Mouse (Mus musculus) CH12.LX (cell line): ENCODE measurements around the gene Ptprm. TPM values are rescaled to one million over a fixed set of nuclear protein-coding genes. Genes with fewer than 3 reads are reported as not detected.

Source experiments
- DNase-seq: peaks from one replicate; pipeline ENCODE4 v3.0.0-alpha.2; 2013; ENCODE audit errors: extremely low read depth
- H3K27ac ChIP-seq: 2 replicates; pipeline ENCODE4 v1.5.1; 2012; ENCODE audit warnings: low read depth, mild to moderate bottlenecking, control low read depth, moderate library complexity; ENCODE audit not compliant: insufficient read depth
- H3K27me3 ChIP-seq: replicated peaks from 2 replicates; pipeline ENCODE3; 2012; ENCODE audit warnings: inconsistent platforms
- H3K36me3 ChIP-seq, 2 experiments: replicated peaks in 1 of 2; 2 replicates each; pipeline versions ENCODE3 to v1.6.1; 2012; ENCODE audit warnings: inconsistent platforms in 1 of 2, low read length in 1 of 2, mild to moderate bottlenecking in 1 of 2, mixed read lengths in 1 of 2, moderate library complexity in 1 of 2; ENCODE audit not compliant: control insufficient read depth in 1 of 2, insufficient read depth in 1 of 2
- H3K4me1 ChIP-seq, 2 experiments: 2 replicates each; pipeline ENCODE4 v1.6.1; 2012; ENCODE audit warnings: inconsistent platforms in 1 of 2, moderate library complexity in 1 of 2; ENCODE audit not compliant: insufficient read depth in 2 of 2, control insufficient read depth in 1 of 2
- H3K4me2 ChIP-seq: 2 replicates; pipeline ENCODE4 v1.6.1; 2012; ENCODE audit warnings: low read depth, mild to moderate bottlenecking, control low read depth; ENCODE audit not compliant: poor library complexity, insufficient read depth, severe bottlenecking
- H3K4me3 ChIP-seq, 3 experiments: fragments of 150-350 bp in 1 of 3; sonication (generic) in 1 of 3; replicated peaks in 1 of 3; 2 replicates each; pipeline versions ENCODE3 to v1.5.1; 2011 to 2012; ENCODE audit warnings: low read depth in 2 of 3, low read length in 2 of 3, mild to moderate bottlenecking in 2 of 3, moderate library complexity in 2 of 3, control low read depth in 1 of 3, improper control_type of control experiment in 1 of 3, inconsistent platforms in 1 of 3, mixed read lengths in 1 of 3; ENCODE audit not compliant: poor library complexity in 1 of 3
- H3K79me2 ChIP-seq: replicated peaks from 2 replicates; pipeline ENCODE4 v1.6.1; 2012; ENCODE audit warnings: mild to moderate bottlenecking, moderate library complexity; ENCODE audit not compliant: control insufficient read depth, poor library complexity, insufficient read depth, severe bottlenecking; ENCODE audit errors: extremely low read depth
- H3K9ac ChIP-seq: 2 replicates; pipeline ENCODE4 v1.6.1; 2012; ENCODE audit warnings: low read depth, mild to moderate bottlenecking, control low read depth, moderate library complexity; ENCODE audit not compliant: insufficient read depth
- H3K9me3 ChIP-seq: replicated peaks from 2 replicates; pipeline ENCODE3; 2012; ENCODE audit warnings: low read length, inconsistent platforms, mixed read lengths
- EP300 ChIP-seq: IDR thresholded peaks from 2 replicates; pipeline ENCODE4 v1.6.1; 2011; ENCODE audit warnings: low read length, improper control_type of control experiment
- JUND ChIP-seq: conservative IDR thresholded peaks from 2 replicates; pipeline ENCODE4 v1.6.1; 2011; ENCODE audit warnings: low read depth, low read length, improper control_type of control experiment
- KAT2A ChIP-seq: IDR thresholded peaks from 2 replicates; pipeline ENCODE4 v1.6.1; 2012; ENCODE audit warnings: low read length, improper control_type of control experiment, inconsistent platforms; ENCODE audit not compliant: insufficient replicate concordance
- MAX ChIP-seq: IDR thresholded peaks from 2 replicates; pipeline ENCODE4 v1.6.1; 2011; ENCODE audit warnings: low read length, improper control_type of control experiment
- MXI1 ChIP-seq: IDR thresholded peaks from 2 replicates; pipeline ENCODE4 v1.6.1; 2011; ENCODE audit warnings: mild to moderate bottlenecking, low read depth, low read length, improper control_type of control experiment
- NELFE ChIP-seq: IDR thresholded peaks from 2 replicates; pipeline ENCODE4 v1.6.1; 2011; ENCODE audit warnings: low read depth, low read length, improper control_type of control experiment
- NRF1 ChIP-seq: IDR thresholded peaks from 2 replicates; pipeline ENCODE4 v1.6.1; 2014; ENCODE audit warnings: low read depth, mild to moderate bottlenecking, inconsistent platforms, low read length, improper control_type of control experiment, moderate library complexity
- POLR2A ChIP-seq: IDR thresholded peaks from 2 replicates; pipeline ENCODE4 v1.6.1; 2011; ENCODE audit warnings: low read depth, mild to moderate bottlenecking, improper control_type of control experiment, low read length
- POLR2AphosphoS2 ChIP-seq: IDR thresholded peaks from 2 replicates; pipeline ENCODE4 v1.6.1; 2011; ENCODE audit warnings: low read depth, low read length, improper control_type of control experiment
- RAD21 ChIP-seq: IDR thresholded peaks from 2 replicates; pipeline ENCODE4 v1.6.1; 2011; ENCODE audit warnings: low read depth, mild to moderate bottlenecking, low read length, improper control_type of control experiment, moderate library complexity
- RCOR1 ChIP-seq: conservative IDR thresholded peaks from 2 replicates; pipeline ENCODE4 v1.6.1; 2012; ENCODE audit warnings: low read depth, mild to moderate bottlenecking, inconsistent platforms, low read length, improper control_type of control experiment
- TBP ChIP-seq: conservative IDR thresholded peaks from 2 replicates; pipeline ENCODE4 v1.6.1; 2011; ENCODE audit warnings: low read depth, low read length, improper control_type of control experiment
- USF2 ChIP-seq: conservative IDR thresholded peaks from 2 replicates; pipeline ENCODE4 v1.6.1; 2011; ENCODE audit warnings: low read depth, low read length, improper control_type of control experiment
- ZC3H11A ChIP-seq: IDR thresholded peaks from 2 replicates; pipeline ENCODE4 v1.6.1; 2012; ENCODE audit warnings: low read depth, mild to moderate bottlenecking, inconsistent platforms, low read length, improper control_type of control experiment
- ZMIZ1 ChIP-seq: IDR thresholded peaks from 2 replicates; pipeline ENCODE4 v1.6.1; 2012; ENCODE audit warnings: low read depth, mild to moderate bottlenecking, inconsistent platforms, low read length, improper control_type of control experiment
- ZNF384 ChIP-seq: IDR thresholded peaks from 2 replicates; pipeline ENCODE4 v1.6.1; 2012; ENCODE audit warnings: low read depth, low read length, improper control_type of control experiment, inconsistent platforms
- dilution Hi-C: fragments of 300-500 bp; cut with MboI; formaldehyde crosslinking; loops from 2 replicates; pipeline ENCODE4 v1.14.3; 2020; ENCODE audit warnings: low sequenced_read_pairs; ENCODE audit not compliant: extremely low pct_unique_long_range_greater_than_20kb, extremely low pct_ligation_motif_present
- in situ Hi-C: fragments of 300-500 bp; cut with MboI; formaldehyde crosslinking; loops from 3 replicates; pipeline ENCODE4 v1.14.3; 2019; ENCODE audit warnings: low sequenced_read_pairs, low pct_ligation_motif_present, low pct_unique_long_range_greater_than_20kb, mixed read lengths
- polyA plus RNA-seq: library from polyadenylated mRNA; unstranded; fragments of >175 nt; gene quantifications from 2 replicates; pipeline ENCODE4 v1.2.1, GENCODE M21; 2012; ENCODE audit warnings: low read depth; ENCODE audit not compliant: insufficient read length
- total RNA-seq, 2 experiments: library from RNA; depleted of rRNA; stranded (reverse); fragments of 300-350 nt in 1 of 2; fragments of >200 nt in 1 of 2; gene quantifications; 2 replicates each; pipeline ENCODE4 v1.2.3; 2012 to 2014

The Ptprm gene
- total and polyA plus RNA-seq, 3 experiments = not detected

GRCm38 (mm10) chr17:66801831-66802687, 552.2 kb downstream of the Ptprm start:
- no peaks in the 10 kb centered on the region for H3K79me2 ChIP-seq
- H3K4me1 ChIP-seq = no peaks in the 10 kb centered on the region
- dilution Hi-C loops (no loop called here), in situ Hi-C loops (no loop called here)
- H3K27me3 ChIP-seq = no peaks in the 10 kb centered on the region
- TF ChIP-seq ZC3H11A (no peak), USF2 (no peak), NRF1 (no peak), POLR2A (no peak), ZNF384 (no peak), POLR2AphosphoS2 (no peak), NELFE (no peak), JUND (no peak), RAD21 (no peak), KAT2A (no peak)
- peaks cover 78% of the 10 kb centered on the region for H3K9me3 ChIP-seq
- H3K4me2 ChIP-seq = no peak overlapping the region
- no peak overlapping the region for H3K9ac ChIP-seq
- no peak overlapping the region for H3K27ac ChIP-seq
- no peak overlapping the region for H3K4me3 ChIP-seq
- H3K36me3 ChIP-seq = no peaks in the 10 kb centered on the region
- no peak for DNase-seq

- Histone ChIP-seq H3K27me3 (no peaks in the 10 kb centered on the region), H3K4me2 (no peak overlapping the region), H3K4me3 (no peak overlapping the region), H3K36me3 (no peaks in the 10 kb centered on the region), H3K27ac (no peak overlapping the region), H3K9me3 (peaks cover 75% of the 10 kb centered on the region), H3K79me2 (no peaks in the 10 kb centered on the region), H3K4me1 (no peaks in the 10 kb centered on the region), H3K9ac (no peak overlapping the region)
- no peak for TF ChIP-seq POLR2AphosphoS2
- no peak for TF ChIP-seq MXI1
- TF ChIP-seq MAX = no peak
- TF ChIP-seq EP300 = no peak
- no peak for TF ChIP-seq RCOR1
- no peak for TF ChIP-seq ZMIZ1
- no peak for TF ChIP-seq TBP
- in situ Hi-C loops = no loop called here
- no peak for DNase-seq
- dilution Hi-C loops = no loop called here
Observed at GRCm38 (mm10) chr17:66800231-66800630, 554.0 kb downstream of the Ptprm start.
